Mouse (Mus musculus): ENCODE results near the gene Taz. TPM values are rescaled to one million over a fixed set of nuclear protein-coding genes. Genes with fewer than 3 reads are reported as not detected.

Taz gene
- polyA plus RNA-seq, 2 experiments, result 18.7 TPM

GRCm38 (mm10) chrX:74283092-74283437 is 1.4 kb downstream of the Taz start:
- Histone ChIP-seq H3K4me3 (ENCODE audit: insufficient read depth in 1 of 2, low read depth in 2 of 2, low read length in 2 of 2) (peak overlapping the region; percentile 65 to 99), H3K27ac (peak overlapping the region; percentile 88), H3K27me3 (ENCODE audit: control insufficient read depth, insufficient read depth, low read length) (no peaks in the 10 kb centered on the region), H3K4me2 (ENCODE audit: low read depth) (peak overlapping the region; percentile 91), H3K9me3 (ENCODE audit: control insufficient read depth, low read length) (no peaks in the 10 kb centered on the region), H3K9ac (replicated peaks) (peak overlapping the region; percentile 68), H3K4me1 (replicated peaks; ENCODE audit: control insufficient read depth in 2 of 2, insufficient read depth in 2 of 2, low read length in 1 of 2) (peaks cover 0 to 12% of the 10 kb centered on the region in 2 experiments; a peak in 3 of 4 replicates), H3K36me3 (replicated peaks; ENCODE audit: control insufficient read depth, insufficient read depth, low read depth) (no peaks in the 10 kb centered on the region)
- TF ChIP-seq EP300 (IDR thresholded peaks at IDR 0.05; ENCODE audit: low read depth), result no peak
- TF ChIP-seq CTCF (IDR thresholded peaks at IDR 0.05; ENCODE audit: low read depth), result no peak
- ATAC-seq (ENCODE audit: insufficient read depth), result no peak
- WGBS (ENCODE audit: insufficient replicate concordance), result 27% methylated on average over 5 of the region's 5 CpGs
- DNase-seq (ENCODE audit: low read depth in 3 of 3, low spot score in 3 of 3), result no peak

GRCm38 (mm10) chrX:74293431-74293830 is 11.7 kb downstream of the Taz start:
- Histone ChIP-seq H3K4me3 (ENCODE audit: insufficient read depth in 1 of 2, low read depth in 2 of 2, low read length in 2 of 2) (no peak overlapping the region), H3K27me3 (ENCODE audit: control insufficient read depth, insufficient read depth, low read length) (no peaks in the 10 kb centered on the region), H3K36me3 (replicated peaks; ENCODE audit: control insufficient read depth, insufficient read depth, low read depth) (no peaks in the 10 kb centered on the region), H3K4me2 (ENCODE audit: low read depth) (no peak overlapping the region), H3K9me3 (ENCODE audit: control insufficient read depth, low read length) (no peaks in the 10 kb centered on the region), H3K9ac (replicated peaks) (no peak overlapping the region), H3K27ac (no peak overlapping the region), H3K4me1 (replicated peaks; ENCODE audit: control insufficient read depth in 2 of 2, insufficient read depth in 2 of 2, low read length in 1 of 2) (peaks cover 0 to 6% of the 10 kb centered on the region in 2 experiments; a peak in 2 of 4 replicates)
- 42% methylated on average over 4 of the region's 4 CpGs for WGBS (ENCODE audit: insufficient replicate concordance)
- ATAC-seq (ENCODE audit: insufficient read depth) (no peak), DNase-seq (ENCODE audit: low read depth in 3 of 3, low spot score in 3 of 3) (no peak)
- TF ChIP-seq EP300 (IDR thresholded peaks at IDR 0.05; ENCODE audit: low read depth) (no peak), CTCF (IDR thresholded peaks at IDR 0.05; ENCODE audit: low read depth) (no peak)

GRCm38 (mm10) chrX:74296538-74297448 is 15.1 kb downstream of the Taz start, which contains the start of gene Atp6ap1:
Gene Atp6ap1, plus strand, starts transcription at chrX:74297097.
- peak; percentile 94 for ATAC-seq (ENCODE audit: insufficient read depth)
- Histone ChIP-seq H3K27ac (peak within 1 kb of the TSS; percentile 70), H3K36me3 (replicated peaks; ENCODE audit: control insufficient read depth, insufficient read depth, low read depth) (peaks cover 9% of the 10 kb centered on the region), H3K4me2 (ENCODE audit: low read depth) (peak within 1 kb of the TSS; percentile 82), H3K9ac (replicated peaks) (peak within 1 kb of the TSS; percentile 85), H3K9me3 (ENCODE audit: control insufficient read depth, low read length) (no peaks in the 10 kb centered on the region), H3K4me1 (replicated peaks; ENCODE audit: control insufficient read depth in 2 of 2, insufficient read depth in 2 of 2, low read length in 1 of 2) (peaks cover 0 to 13% of the 10 kb centered on the region in 2 experiments; a peak in 2 of 4 replicates), H3K27me3 (ENCODE audit: control insufficient read depth, insufficient read depth, low read length) (no peaks in the 10 kb centered on the region), H3K4me3 (ENCODE audit: insufficient read depth in 1 of 2, low read depth in 2 of 2, low read length in 2 of 2) (peak within 1 kb of the TSS; percentile 75 to 78)
- peak; percentile 90 for DNase-seq (ENCODE audit: low read depth in 3 of 3, low spot score in 3 of 3)
- TF ChIP-seq CTCF (IDR thresholded peaks at IDR 0.05; ENCODE audit: low read depth) (no peak), EP300 (IDR thresholded peaks at IDR 0.05; ENCODE audit: low read depth) (no peak)
- 7% methylated on average over 37 of the region's 37 CpGs for WGBS (ENCODE audit: insufficient replicate concordance)

- Histone ChIP-seq H3K9me3 (ENCODE audit: control insufficient read depth, low read length) (no peaks in the 10 kb centered on the region), H3K27ac (no peak overlapping the region), H3K4me3 (ENCODE audit: insufficient read depth in 1 of 2, low read depth in 2 of 2, low read length in 2 of 2) (0 out of 4 replicates have a peak overlapping the region, but pooled peaks of 1 of the 2 experiments have one; percentile 1), H3K9ac (replicated peaks) (no peak overlapping the region), H3K36me3 (replicated peaks; ENCODE audit: control insufficient read depth, insufficient read depth, low read depth) (peaks cover 16% of the 10 kb centered on the region), H3K4me2 (ENCODE audit: low read depth) (peak overlapping the region; percentile 49), H3K4me1 (replicated peaks; ENCODE audit: control insufficient read depth in 2 of 2, insufficient read depth in 2 of 2, low read length in 1 of 2) (peaks cover 0 to 13% of the 10 kb centered on the region in 2 experiments; a peak in 2 of 4 replicates), H3K27me3 (ENCODE audit: control insufficient read depth, insufficient read depth, low read length) (no peaks in the 10 kb centered on the region)
- 46% methylated on average over 1 of the region's 1 CpGs for WGBS (ENCODE audit: insufficient replicate concordance)
- DNase-seq (ENCODE audit: low read depth in 3 of 3, low spot score in 3 of 3), result no peak
- no peak for ATAC-seq (ENCODE audit: insufficient read depth)
- TF ChIP-seq CTCF (IDR thresholded peaks at IDR 0.05; ENCODE audit: low read depth) (no peak), EP300 (IDR thresholded peaks at IDR 0.05; ENCODE audit: low read depth) (no peak)
Measured at GRCm38 (mm10) chrX:74298348-74298747, 16.6 kb downstream of the Taz start.

GRCm38 (mm10) chrX:74299721-74300120 is 18.0 kb downstream of the Taz start:
- DNase-seq (ENCODE audit: low read depth in 3 of 3, low spot score in 3 of 3), result no peak
- WGBS (ENCODE audit: insufficient replicate concordance), result 54% methylated on average over 3 of the region's 3 CpGs
- ATAC-seq (ENCODE audit: insufficient read depth), result no peak
- Histone ChIP-seq H3K27ac (no peak overlapping the region), H3K36me3 (replicated peaks; ENCODE audit: control insufficient read depth, insufficient read depth, low read depth) (peaks cover 18% of the 10 kb centered on the region), H3K27me3 (ENCODE audit: control insufficient read depth, insufficient read depth, low read length) (no peaks in the 10 kb centered on the region), H3K4me3 (ENCODE audit: insufficient read depth in 1 of 2, low read depth in 2 of 2, low read length in 2 of 2) (no peak overlapping the region), H3K9ac (replicated peaks) (no peak overlapping the region), H3K4me1 (replicated peaks; ENCODE audit: control insufficient read depth in 2 of 2, insufficient read depth in 2 of 2, low read length in 1 of 2) (peaks cover 0 to 15% of the 10 kb centered on the region in 2 experiments; a peak in 2 of 4 replicates), H3K9me3 (ENCODE audit: control insufficient read depth, low read length) (no peaks in the 10 kb centered on the region), H3K4me2 (ENCODE audit: low read depth) (no peak overlapping the region)
- TF ChIP-seq CTCF (IDR thresholded peaks at IDR 0.05; ENCODE audit: low read depth) (no peak), EP300 (IDR thresholded peaks at IDR 0.05; ENCODE audit: low read depth) (no peak)

Data from liver, embryonic 14.5 days (tissue).